Mouse (Mus musculus): Measurements from ENCODE around the gene Lce3c.

The Lce3c gene

GRCm38 (mm10) chr3:92944186-92944585 lies at the start of gene Lce3c:
Gene Lce3c (plus strand): TSS chr3:92944486.
- no peak for DNase-seq

GRCm38 (mm10) chr3:92894489-92894888 lies 49.8 kb upstream of the Lce3c start:
- DNase-seq: no peak

- peak; percentile 62 to 64 for DNase-seq
Measured at GRCm38 (mm10) chr3:92902992-92903391, 41.3 kb upstream of the Lce3c start.

GRCm38 (mm10) chr3:92903640-92904039 lies 40.6 kb upstream of the Lce3c start:
- no peak for DNase-seq

GRCm38 (mm10) chr3:92905182-92905581 lies 39.1 kb upstream of the Lce3c start:
- no peak for DNase-seq

- peak; percentile 44 to 60 for DNase-seq
Measured at GRCm38 (mm10) chr3:92907571-92907970, 36.7 kb upstream of the Lce3c start.

GRCm38 (mm10) chr3:92920364-92920763 lies 23.9 kb upstream of the Lce3c start:
- DNase-seq: peak; percentile 53 to 61

- DNase-seq: no peak
Measured at GRCm38 (mm10) chr3:92926130-92926529, 18.2 kb upstream of the Lce3c start, which contains the start of gene Lce3a. Gene Lce3a (minus strand): TSS chr3:92926230.

- no peak for DNase-seq
Measured at GRCm38 (mm10) chr3:92932679-92933078, 11.6 kb upstream of the Lce3c start, which contains the start of gene Lce3b. Gene Lce3b (plus strand): TSS chr3:92932979.

- DNase-seq: no peak
Measured at GRCm38 (mm10) chr3:92957090-92957489, 12.8 kb downstream of the Lce3c start, which contains the start of gene Lce3d. Gene Lce3d (plus strand): TSS chr3:92957390.

- no peak for DNase-seq
Measured at GRCm38 (mm10) chr3:92966761-92967160, 22.5 kb downstream of the Lce3c start, which contains the start of gene Lce3e. Gene Lce3e (plus strand): TSS chr3:92967061.

GRCm38 (mm10) chr3:92978484-92978883 lies 34.2 kb downstream of the Lce3c start:
- no peak for DNase-seq

GRCm38 (mm10) chr3:92991926-92992325 lies 47.6 kb downstream of the Lce3c start, which contains the start of gene Lce3f:
Gene Lce3f (plus strand): TSS chr3:92992226.
- no peak for DNase-seq
